48 mouse cellular contexts compared by ENCODE assay signal in genomic region chr1:74160036-74160435, GRCm38 (mm10). TPM values are rescaled to one million over a fixed set of nuclear protein-coding genes. Genes with fewer than 3 reads are reported as not detected.
"Had no signal": no experiment of that assay in that cellular context is flagged by ENCODE, and none has a peak within 500 bp of the region (broad histone marks: within the 10 kb centered on the region; RNA-seq: fewer than 3 reads in every experiment).

No protein-coding gene starts in this region.

- ATAC-seq: hindbrain, embryonic 16.5 days; hindbrain, postnatal 0 days; inflammation-experienced regulatory T-cells, adult 6 months; intestine, embryonic 15.5 days; intestine, embryonic 16.5 days had no signal

- H3K36me3 ChIP-seq: heart, embryonic 10.5 days; heart, embryonic 12.5 days; heart, embryonic 13.5 days; heart, embryonic 15.5 days; hindbrain, embryonic 10.5 days; hindbrain, embryonic 12.5 days; hindbrain, embryonic 13.5 days; hindbrain, embryonic 15.5 days; intestine, embryonic 15.5 days; kidney, embryonic 15.5 days had no signal

- H3K27ac ChIP-seq: heart, embryonic 10.5 days; heart, embryonic 13.5 days; heart, embryonic 15.5 days; hindbrain, embryonic 10.5 days; hindbrain, embryonic 12.5 days; hindbrain, embryonic 13.5 days; hindbrain, embryonic 14.5 days; hindbrain, embryonic 15.5 days; hindbrain, postnatal 0 days; intestine, embryonic 15.5 days; kidney, embryonic 15.5 days; kidney, postnatal 0 days; layer of hippocampus, adult 2 months; left cerebral cortex, adult 2 months had no signal

- H3K4me1 ChIP-seq: hindbrain, embryonic 10.5 days; hindbrain, embryonic 12.5 days; hindbrain, embryonic 13.5 days; hindbrain, embryonic 15.5 days; kidney, embryonic 15.5 days had no signal

- DNase-seq: heart, postnatal 10 days; heart, postnatal 14 days; heart, postnatal 36 days; heart, postnatal 4 days; kidney, adult 11 months; kidney, adult 18-20 months; kidney, adult 2 months; kidney, adult 8-10 months; kidney, adult 9 months; kidney, postnatal 10 days; kidney, postnatal 14 days; kidney, postnatal 25 days; kidney, postnatal 36 days; kidney, postnatal 4 days; layer of hippocampus, adult 9-11 months; layer of hippocampus, postnatal 36 days had no signal

- H3K4me2 ChIP-seq: heart, embryonic 11.5 days; heart, embryonic 12.5 days; heart, embryonic 13.5 days; heart, embryonic 15.5 days; hindbrain, embryonic 12.5 days; hindbrain, embryonic 13.5 days; hindbrain, embryonic 14.5 days; hindbrain, embryonic 15.5 days; intestine, embryonic 15.5 days; kidney, embryonic 15.5 days had no signal

- H3K27me3 ChIP-seq: heart, embryonic 12.5 days; heart, embryonic 13.5 days; heart, embryonic 15.5 days; hindbrain, embryonic 12.5 days; hindbrain, embryonic 13.5 days; hindbrain, embryonic 15.5 days; intestine, embryonic 15.5 days; kidney, embryonic 15.5 days had no signal

- H3K9me3 ChIP-seq: heart, embryonic 10.5 days; heart, embryonic 12.5 days; heart, embryonic 13.5 days; heart, embryonic 15.5 days; hindbrain, embryonic 10.5 days; hindbrain, embryonic 12.5 days; hindbrain, embryonic 13.5 days; hindbrain, embryonic 15.5 days; intestine, embryonic 15.5 days; kidney, embryonic 15.5 days had no signal

- H3K4me3 ChIP-seq: heart, embryonic 10.5 days; heart, embryonic 12.5 days; heart, embryonic 13.5 days; heart, embryonic 15.5 days; hindbrain, embryonic 10.5 days; hindbrain, embryonic 12.5 days; hindbrain, embryonic 13.5 days; hindbrain, embryonic 15.5 days; intestine, embryonic 15.5 days; kidney, embryonic 15.5 days; layer of hippocampus, adult 2 months; left cerebral cortex, adult 2 months had no signal

- H3K9ac ChIP-seq: heart, embryonic 12.5 days; heart, embryonic 13.5 days; heart, embryonic 15.5 days; hindbrain, embryonic 12.5 days; hindbrain, embryonic 13.5 days; hindbrain, embryonic 14.5 days; hindbrain, embryonic 15.5 days; intestine, embryonic 15.5 days; kidney, embryonic 15.5 days had no signal

RNA-seq across cellular contexts. Expression of gene Cxcr2, which starts 6.2 kb away (rescaled TPM):
- total RNA-seq: layer of hippocampus, adult 18-20 months; layer of hippocampus, adult 2 months; layer of hippocampus, adult 8-10 months; layer of hippocampus, postnatal 14 days; layer of hippocampus, postnatal 25 days; left cerebral cortex, adult 18-20 months; left cerebral cortex, adult 2 months; left cerebral cortex, postnatal 10 days had no signal
- polyA plus RNA-seq: heart, embryonic 13.5 days; heart, embryonic 14.5 days; hindbrain, embryonic 12.5 days had no signal

RNA-seq across cellular contexts. Expression of gene Cxcr1, which starts 34.4 kb away (rescaled TPM):
- total RNA-seq: heart, postnatal 10 days; heart, postnatal 14 days; heart, postnatal 36 days; heart, postnatal 4 days; hindbrain, postnatal 0 days; layer of hippocampus, adult 18-20 months; layer of hippocampus, adult 2 months; layer of hippocampus, postnatal 10 days; layer of hippocampus, postnatal 14 days; layer of hippocampus, postnatal 25 days; layer of hippocampus, postnatal 36 days; left cerebral cortex, adult 18-20 months; left cerebral cortex, adult 2 months; left cerebral cortex, adult 8-10 months; left cerebral cortex, postnatal 10 days had no signal
- polyA plus RNA-seq: heart, embryonic 10.5 days; heart, embryonic 11.5 days; heart, embryonic 12.5 days; heart, embryonic 13.5 days; heart, embryonic 14.5 days; heart, embryonic 15.5 days; heart, embryonic 16.5 days; heart, postnatal 0 days; hindbrain, embryonic 10.5 days; hindbrain, embryonic 12.5 days; hindbrain, embryonic 13.5 days; hindbrain, embryonic 14.5 days; hindbrain, embryonic 15.5 days; hindbrain, embryonic 16.5 days; hindbrain, postnatal 0 days; inflammation-experienced regulatory T-cells, adult 6 months; intestine, embryonic 15.5 days; intestine, embryonic 16.5 days; kidney, adult 2 months; kidney, embryonic 15.5 days; kidney, embryonic 16.5 days; kidney, postnatal 0 days; large intestine, adult 2 months had no signal

RNA-seq across cellular contexts. Expression of gene Rufy4, which starts 34.7 kb away (rescaled TPM):
- total RNA-seq: hindbrain, postnatal 0 days; layer of hippocampus, adult 18-20 months; layer of hippocampus, postnatal 25 days; layer of hippocampus, postnatal 36 days; left cerebral cortex, adult 18-20 months; left cerebral cortex, adult 8-10 months had no signal
- polyA plus RNA-seq: inflammation-experienced regulatory T-cells, adult 6 months had no signal
